Mouse (Mus musculus) forebrain, embryonic 16.5 days (tissue): ENCODE data around the gene Prss8. TPM values are rescaled to one million over a fixed set of nuclear protein-coding genes. Genes with fewer than 3 reads are reported as not detected.

Source experiments
- ATAC-seq: fragments of 200-750 bp; cut with Nextera tagmentation; 2 replicates; pipeline ENCODE4 v1.8.0; 2017; ENCODE audit warnings: mild to moderate bottlenecking, moderate library complexity
- H3K27ac ChIP-seq: fragments of 300-500 bp; sonication (generic); 2 replicates; pipeline ENCODE4 v1.5.1; 2014; ENCODE audit warnings: low read length, control low read depth
- H3K27me3 ChIP-seq: fragments of 300-500 bp; sonication (generic); replicated peaks from 2 replicates; pipeline ENCODE4 v1.6.1; 2014; ENCODE audit warnings: low read length; ENCODE audit not compliant: control insufficient read depth, insufficient read depth
- H3K36me3 ChIP-seq: fragments of 300-500 bp; sonication (generic); 2 replicates; pipeline ENCODE4 v1.6.1; 2014; ENCODE audit not compliant: control insufficient read depth, insufficient read depth
- H3K4me1 ChIP-seq: fragments of 300-500 bp; sonication (generic); replicated peaks from 2 replicates; pipeline ENCODE4 v1.6.1; 2014; ENCODE audit warnings: low read length; ENCODE audit not compliant: control insufficient read depth, insufficient read depth
- H3K4me2 ChIP-seq: fragments of 300-500 bp; sonication (generic); 2 replicates; pipeline ENCODE4 v1.6.1; 2014; ENCODE audit warnings: mild to moderate bottlenecking, low read length, control low read depth
- H3K4me3 ChIP-seq: fragments of 300-500 bp; sonication (generic); replicated peaks from 2 replicates; pipeline ENCODE4 v1.5.1; 2014; ENCODE audit warnings: mild to moderate bottlenecking, low read length, control low read depth
- H3K9ac ChIP-seq: fragments of 300-500 bp; sonication (generic); replicated peaks from 2 replicates; pipeline ENCODE4 v1.6.1; 2014; ENCODE audit warnings: low read depth, low read length, control low read depth
- H3K9me3 ChIP-seq: fragments of 300-500 bp; sonication (generic); 2 replicates; pipeline ENCODE4 v1.6.1; 2016; ENCODE audit warnings: low read length; ENCODE audit not compliant: control insufficient read depth
- WGBS: fragments of 180-500 bp; shearing (Covaris S2); extraction: QIAGEN DNeasy Blood & Tissue Kit; methylation state at CpG from one replicate; pipeline ENCODE4 v1.1.7; 2014; 5-methylcytosine and 5-hydroxymethylcytosine counted together
- polyA plus RNA-seq: library from polyadenylated mRNA; unstranded; fragments of >200 nt; fragmentation: Nextera tagmentation; extraction: Ambion mirVana; gene quantifications from 2 replicates; pipeline ENCODE4 v1.2.1, GENCODE M21; 2015

Gene Prss8
- polyA plus RNA-seq, 1 experiment from 2014 or later, result 0.19 TPM

DNA sequence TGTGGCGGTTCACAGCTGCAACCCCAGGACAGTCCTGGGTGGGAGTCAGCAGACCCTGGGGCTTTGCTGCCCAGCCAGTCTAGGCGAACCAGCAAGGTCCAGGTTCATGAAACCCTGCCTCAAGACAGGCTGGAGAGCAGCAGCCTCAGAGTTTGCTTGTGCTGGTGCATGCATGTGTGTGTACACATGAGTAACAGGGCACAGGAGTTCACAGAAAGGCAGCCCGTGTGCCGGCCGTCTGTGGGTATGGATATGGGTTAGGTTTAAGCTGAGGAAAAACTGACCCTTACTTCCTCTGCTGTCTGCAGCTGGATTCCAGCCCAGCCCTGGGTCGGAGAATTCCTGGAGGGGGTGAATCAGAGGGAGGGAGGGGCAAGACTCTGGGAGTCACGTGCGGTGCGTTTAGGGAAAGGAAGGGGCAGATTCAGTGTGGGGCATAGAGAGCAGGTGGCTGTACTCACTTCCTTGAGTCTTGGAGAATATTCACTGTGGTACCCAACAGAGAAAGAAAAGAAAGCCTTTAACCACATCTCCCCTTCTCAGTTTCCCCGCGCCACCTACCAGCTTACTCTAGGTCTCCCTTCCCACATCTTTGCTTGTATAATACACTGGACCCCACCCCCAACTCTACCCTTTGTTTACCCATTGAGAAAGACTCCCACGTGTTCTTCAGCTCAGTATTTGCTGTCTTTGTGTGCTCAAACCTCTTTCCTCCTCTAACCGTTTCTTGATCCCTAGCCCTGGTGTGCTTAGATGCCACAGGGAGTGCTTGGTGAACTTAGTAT lies 1.6 kb upstream of the Prss8 start:
- H3K4me2 ChIP-seq, result no peak overlapping the region
- H3K27ac ChIP-seq, result no peak overlapping the region
- no peak for ATAC-seq
- no peak overlapping the region for H3K9ac ChIP-seq
- H3K36me3 ChIP-seq, result no peaks in the 10 kb centered on the region
- H3K27me3 ChIP-seq, result peaks cover 23% of the 10 kb centered on the region
- 36% methylated on average over 13 of the region's 13 CpGs for WGBS
- H3K4me3 ChIP-seq, result no peak overlapping the region
- H3K4me1 ChIP-seq, result peaks cover 18% of the 10 kb centered on the region
- H3K9me3 ChIP-seq, result no peaks in the 10 kb centered on the region

DNA sequence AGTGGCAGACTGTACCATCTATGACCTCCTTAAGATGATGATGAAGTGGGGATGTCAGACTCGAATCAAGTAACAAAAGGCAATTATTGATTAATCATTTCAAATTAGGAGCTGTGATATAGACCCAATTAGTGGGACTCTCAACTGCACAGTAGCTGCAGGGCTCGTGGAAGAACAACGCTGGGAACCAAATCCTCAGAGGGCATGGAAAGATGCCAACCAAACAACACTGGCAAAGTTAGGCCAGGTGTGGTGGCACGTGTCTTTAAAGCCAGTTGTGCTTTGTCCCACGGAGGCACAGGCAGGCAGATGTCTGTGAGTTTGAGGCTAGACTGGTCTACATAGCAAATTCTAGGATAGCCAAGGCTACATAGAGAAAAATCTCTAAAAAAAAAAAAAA lies 732 bp upstream of the Prss8 start:
- Histone ChIP-seq H3K4me1 (peaks cover 10% of the 10 kb centered on the region), H3K9ac (no peak overlapping the region), H3K27me3 (peaks cover 23% of the 10 kb centered on the region), H3K9me3 (no peaks in the 10 kb centered on the region), H3K4me3 (no peak overlapping the region), H3K27ac (no peak overlapping the region), H3K36me3 (no peaks in the 10 kb centered on the region), H3K4me2 (no peak overlapping the region)
- 60% methylated on average over 5 of the region's 5 CpGs for WGBS
- no peak for ATAC-seq

DNA sequence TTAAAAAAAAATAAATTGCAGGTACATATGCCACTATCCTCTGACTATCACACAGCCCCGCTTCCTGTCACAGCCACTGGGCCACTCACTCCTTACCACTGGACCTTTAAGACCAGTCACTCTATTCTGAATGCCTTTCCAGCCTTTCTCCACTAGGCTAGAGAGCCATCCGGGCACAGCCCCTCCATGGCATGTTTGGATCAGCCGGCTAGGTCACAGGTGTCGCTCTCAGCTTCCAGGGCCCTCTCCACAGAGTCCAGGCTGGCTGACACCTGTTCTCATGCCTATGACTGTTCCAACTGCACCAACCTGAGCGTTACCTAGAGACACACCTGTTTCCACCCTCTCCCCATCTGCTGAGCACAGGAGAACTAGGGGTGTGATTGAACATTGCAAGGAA lies 1.3 kb downstream of the Prss8 start:
- no peak overlapping the region for H3K4me3 ChIP-seq
- 52% methylated on average over 5 of the region's 5 CpGs for WGBS

DNA sequence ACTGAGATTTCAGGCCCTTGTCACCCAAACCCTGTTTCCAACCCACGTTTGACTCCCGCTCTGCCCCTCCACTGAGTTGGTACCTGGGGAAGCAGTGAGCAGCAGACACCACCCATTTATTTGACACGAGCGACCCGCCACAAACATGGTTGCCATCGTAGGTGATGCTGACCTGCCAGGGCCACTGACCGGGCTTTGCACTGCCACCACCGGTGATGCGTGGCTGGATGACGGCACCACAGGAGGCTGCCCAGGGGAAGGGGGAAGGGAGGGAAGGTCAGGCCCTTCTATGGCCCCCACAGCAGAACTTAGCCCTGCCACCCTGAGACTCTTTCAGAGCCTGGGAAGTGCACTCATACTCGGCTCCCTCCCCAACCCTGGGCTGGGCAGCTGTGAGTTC lies 2.2 kb downstream of the Prss8 start:
- peaks cover 23% of the 10 kb centered on the region for H3K27me3 ChIP-seq
- ATAC-seq, result no peak
- H3K4me1 ChIP-seq, result peaks cover 4% of the 10 kb centered on the region
- H3K27ac ChIP-seq, result no peak overlapping the region
- no peak overlapping the region for H3K4me3 ChIP-seq
- 81% methylated on average over 11 of the region's 11 CpGs for WGBS
- 0 out of 2 replicates have a peak, but pooled peaks cover 4% of the 10 kb centered on the region for H3K36me3 ChIP-seq
- no peak overlapping the region for H3K9ac ChIP-seq
- H3K9me3 ChIP-seq, result no peaks in the 10 kb centered on the region
- H3K4me2 ChIP-seq, result no peak overlapping the region

More for the DNA sequence above, 1.3 kb downstream of the Prss8 start:
- Histone ChIP-seq H3K9me3 (no peaks in the 10 kb centered on the region), H3K27me3 (peaks cover 23% of the 10 kb centered on the region), H3K9ac (no peak overlapping the region), H3K4me2 (no peak overlapping the region), H3K36me3 (0 out of 2 replicates have a peak, but pooled peaks cover 4% of the 10 kb centered on the region), H3K27ac (no peak overlapping the region), H3K4me1 (peaks cover 4% of the 10 kb centered on the region)
- no peak for ATAC-seq

DNA sequence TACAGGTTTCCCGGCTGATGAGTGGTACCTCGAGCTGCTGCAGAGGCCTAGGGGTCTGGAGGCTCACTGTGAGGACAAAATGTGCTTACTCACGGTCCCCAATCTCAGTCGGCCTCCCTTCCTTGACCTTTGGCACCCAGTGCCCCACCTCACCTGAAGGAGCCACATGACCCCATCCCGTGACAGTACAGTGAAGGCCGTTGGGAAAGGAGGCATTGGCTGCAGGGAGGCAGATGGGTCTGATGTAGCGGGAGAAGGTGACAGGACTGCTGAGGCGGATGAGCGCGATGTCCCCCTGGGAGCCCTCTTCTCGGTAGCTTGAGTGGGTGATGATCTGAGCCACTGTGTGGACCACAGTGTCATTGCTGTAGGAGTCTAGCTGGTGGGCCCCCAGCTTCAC lies 3.1 kb downstream of the Prss8 start:
- Histone ChIP-seq H3K9ac (no peak overlapping the region), H3K27ac (no peak overlapping the region), H3K9me3 (no peaks in the 10 kb centered on the region), H3K4me3 (no peak overlapping the region), H3K4me1 (peaks cover 4% of the 10 kb centered on the region), H3K4me2 (no peak overlapping the region), H3K36me3 (peaks cover 4% of the 10 kb centered on the region; the same call in 1 of the 2 replicates), H3K27me3 (peaks cover 23% of the 10 kb centered on the region)
- 88% methylated on average over 11 of the region's 11 CpGs for WGBS
- ATAC-seq, result no peak

DNA sequence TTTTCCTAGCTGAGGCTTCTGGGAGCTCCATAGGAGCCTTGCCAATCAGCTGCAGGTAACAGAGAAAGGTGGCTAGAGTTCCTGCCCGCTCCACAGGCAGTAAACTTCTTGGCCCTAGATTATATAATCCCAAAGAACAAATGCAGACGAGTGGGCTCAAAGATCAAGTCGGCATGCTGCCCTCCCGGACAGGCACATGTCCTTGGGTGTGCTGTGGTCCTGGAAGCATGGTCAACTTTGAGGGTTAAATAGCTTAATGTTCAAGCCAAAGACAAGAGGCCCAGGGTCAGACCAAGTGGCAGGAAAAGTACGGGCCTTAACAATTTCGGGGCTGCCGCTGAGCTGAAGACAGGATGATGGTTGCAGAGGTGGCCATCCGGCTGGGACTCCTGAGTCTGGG lies 3.8 kb downstream of the Prss8 start:
- no peak for ATAC-seq
- 92% methylated on average over 8 of the region's 8 CpGs for WGBS

DNA sequence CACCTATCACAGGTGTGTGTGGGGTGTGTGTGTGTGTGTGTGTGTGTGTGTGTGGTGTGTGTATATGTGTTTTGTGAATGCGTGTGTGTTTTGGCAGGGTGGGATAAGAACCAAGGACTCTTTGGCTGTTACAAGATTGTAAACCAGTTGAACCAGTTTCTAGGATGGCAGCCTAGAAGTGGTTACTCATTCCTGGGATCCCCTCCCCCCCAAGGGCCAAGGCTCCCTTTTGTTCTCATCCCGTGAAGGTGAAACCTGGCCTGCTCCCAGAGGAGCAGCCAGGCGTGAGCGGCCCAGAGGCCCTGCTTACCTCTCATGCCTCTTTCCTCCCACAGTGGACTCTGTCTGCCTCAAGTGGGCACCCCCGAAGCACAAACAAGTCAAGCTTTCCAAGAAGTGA lies 4.7 kb downstream of the Prss8 start:
- Histone ChIP-seq H3K27me3 (peaks cover 18% of the 10 kb centered on the region), H3K4me2 (no peak overlapping the region), H3K4me3 (no peak overlapping the region), H3K9me3 (no peaks in the 10 kb centered on the region), H3K9ac (no peak overlapping the region), H3K27ac (no peak overlapping the region), H3K4me1 (peaks cover 4% of the 10 kb centered on the region), H3K36me3 (peaks cover 7% of the 10 kb centered on the region; the same call in 1 of the 2 replicates)
- ATAC-seq, result no peak
- WGBS, result 44% methylated on average over 5 of the region's 5 CpGs

More for the DNA sequence above, 3.8 kb downstream of the Prss8 start:
- Histone ChIP-seq H3K4me1 (peaks cover 4% of the 10 kb centered on the region), H3K9me3 (no peaks in the 10 kb centered on the region), H3K27me3 (peaks cover 23% of the 10 kb centered on the region), H3K4me2 (no peak overlapping the region), H3K4me3 (no peak overlapping the region), H3K27ac (no peak overlapping the region), H3K9ac (no peak overlapping the region), H3K36me3 (peaks cover 4% of the 10 kb centered on the region; the same call in 1 of the 2 replicates)

DNA sequence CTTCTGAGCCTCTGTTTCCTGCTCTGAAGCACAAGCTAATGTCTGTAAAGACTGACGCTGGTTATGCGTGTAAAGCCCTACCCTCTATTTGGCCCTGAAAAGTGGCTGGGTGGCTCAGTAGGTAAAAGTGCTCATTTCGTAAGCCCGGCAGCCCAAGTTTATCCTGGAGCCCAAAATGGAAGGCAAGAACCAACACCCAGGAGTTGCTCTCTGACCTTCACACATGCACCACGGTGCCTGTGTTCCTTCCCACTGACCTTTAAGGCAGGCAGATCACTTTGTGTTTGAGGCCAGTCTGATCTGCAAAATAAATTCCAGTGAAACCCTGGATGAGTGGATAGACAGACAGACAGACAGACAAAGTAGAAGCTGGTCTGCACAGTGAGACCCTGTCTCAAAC lies 6.2 kb downstream of the Prss8 start:
- no peak for ATAC-seq
- H3K9ac ChIP-seq, result no peak overlapping the region
- H3K36me3 ChIP-seq, result peaks cover 7% of the 10 kb centered on the region; the same call in 1 of the 2 replicates
- no peak overlapping the region for H3K27ac ChIP-seq
- peaks cover 6% of the 10 kb centered on the region for H3K27me3 ChIP-seq
- H3K4me3 ChIP-seq, result no peak overlapping the region
- H3K4me1 ChIP-seq, result no peaks in the 10 kb centered on the region
- WGBS, result 86% methylated on average over 5 of the region's 5 CpGs
- no peaks in the 10 kb centered on the region for H3K9me3 ChIP-seq
- no peak overlapping the region for H3K4me2 ChIP-seq

DNA sequence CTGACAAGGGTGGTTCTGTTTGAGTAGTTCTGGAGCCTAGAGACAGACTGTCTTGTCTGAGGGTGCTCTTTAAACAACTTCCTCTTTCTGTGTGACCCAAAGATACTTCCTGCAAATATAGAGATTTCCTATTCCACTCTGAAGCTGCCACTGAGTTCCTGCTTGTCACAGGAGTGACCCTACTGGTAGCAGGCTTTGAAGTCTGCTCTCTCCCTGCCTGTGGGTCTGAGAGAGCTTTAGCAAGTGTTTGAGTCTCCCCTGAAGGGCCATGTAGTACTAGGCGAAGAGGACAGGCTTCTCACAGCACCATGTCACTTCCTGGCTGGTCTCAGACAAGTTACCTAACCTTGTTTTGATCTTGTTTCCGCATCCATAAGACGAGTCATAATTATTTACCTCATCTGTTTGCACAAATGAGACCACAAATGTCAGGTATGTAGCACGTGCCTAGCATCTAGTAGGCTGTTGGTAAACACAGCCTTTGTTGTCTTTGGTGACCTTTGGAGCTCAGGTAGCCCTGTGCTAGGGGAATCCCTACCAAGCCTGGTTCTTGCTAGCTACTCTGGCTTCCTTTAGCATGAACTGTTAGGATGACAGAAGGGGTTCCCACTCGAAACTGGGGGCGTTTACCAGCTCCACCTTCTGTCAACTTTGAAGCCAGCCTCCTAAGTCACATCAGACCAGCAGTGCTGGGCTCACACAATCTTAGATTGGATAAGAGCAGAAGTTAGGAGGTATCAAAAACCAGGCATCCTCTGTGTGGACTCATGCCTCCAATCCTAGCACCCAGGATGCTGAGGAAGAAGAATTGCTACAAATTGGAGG lies 7.2 kb downstream of the Prss8 start:
- H3K4me1 ChIP-seq, result no peaks in the 10 kb centered on the region
- H3K27ac ChIP-seq, result no peak overlapping the region
- H3K9me3 ChIP-seq, result no peaks in the 10 kb centered on the region
- no peak overlapping the region for H3K9ac ChIP-seq
- no peaks in the 10 kb centered on the region for H3K27me3 ChIP-seq
- H3K4me3 ChIP-seq, result no peak overlapping the region
- no peak for ATAC-seq
- no peak overlapping the region for H3K4me2 ChIP-seq
- H3K36me3 ChIP-seq, result peaks cover 7% of the 10 kb centered on the region; the same call in 1 of the 2 replicates
- WGBS, result 86% methylated on average over 6 of the region's 6 CpGs
